Mouse (Mus musculus) lung, postnatal 36 days (tissue): ENCODE results near the gene Rccd1.

Experiments
- DNase-seq: peaks from one replicate; pipeline ENCODE4 v3.0.0; 2022; ENCODE audit warnings: mixed read lengths

Rccd1 gene

GRCm38 (mm10) chr7:80252886-80253285 is 71.4 kb downstream of the Rccd1 start:
- DNase-seq, result no peak

- no peak for DNase-seq
These were observed 71.8 kb downstream of the Rccd1 start for GRCm38 (mm10) chr7:80252437-80252836.

- DNase-seq, result peak; percentile 15
These were observed 77.4 kb downstream of the Rccd1 start for GRCm38 (mm10) chr7:80246859-80247258.

- peak; percentile 99 for DNase-seq
These were observed 78.0 kb downstream of the Rccd1 start, which contains the start of gene Ttll13 for GRCm38 (mm10) chr7:80246148-80246721. Gene Ttll13 (plus strand): TSS chr7:80246376.

- DNase-seq, result no peak
These were observed 79.4 kb downstream of the Rccd1 start for GRCm38 (mm10) chr7:80244851-80245250.
